Mouse (Mus musculus) G1E (cell line): ENCODE data around the gene Pygl.

Experiments
- CTCF ChIP-seq: IDR thresholded peaks from 2 replicates; pipeline ENCODE4 v1.5.1; 2012; ENCODE audit warnings: low read depth, low read length, inconsistent platforms, mixed read lengths
- GATA1 ChIP-seq: IDR thresholded peaks from 2 replicates; pipeline ENCODE4 v1.6.1; 2012; ENCODE audit warnings: borderline replicate concordance, low read length, inconsistent platforms, mixed read lengths
- POLR2AphosphoS5 ChIP-seq: IDR thresholded peaks from 2 replicates; pipeline ENCODE4 v1.6.1; 2012; ENCODE audit warnings: low read depth, low read length, inconsistent platforms; ENCODE audit not compliant: insufficient replicate concordance
- TAL1 ChIP-seq: conservative IDR thresholded peaks from 2 replicates; pipeline ENCODE4 v1.6.1; 2012; ENCODE audit warnings: low read depth, low read length, inconsistent platforms, mixed read lengths

DNA sequence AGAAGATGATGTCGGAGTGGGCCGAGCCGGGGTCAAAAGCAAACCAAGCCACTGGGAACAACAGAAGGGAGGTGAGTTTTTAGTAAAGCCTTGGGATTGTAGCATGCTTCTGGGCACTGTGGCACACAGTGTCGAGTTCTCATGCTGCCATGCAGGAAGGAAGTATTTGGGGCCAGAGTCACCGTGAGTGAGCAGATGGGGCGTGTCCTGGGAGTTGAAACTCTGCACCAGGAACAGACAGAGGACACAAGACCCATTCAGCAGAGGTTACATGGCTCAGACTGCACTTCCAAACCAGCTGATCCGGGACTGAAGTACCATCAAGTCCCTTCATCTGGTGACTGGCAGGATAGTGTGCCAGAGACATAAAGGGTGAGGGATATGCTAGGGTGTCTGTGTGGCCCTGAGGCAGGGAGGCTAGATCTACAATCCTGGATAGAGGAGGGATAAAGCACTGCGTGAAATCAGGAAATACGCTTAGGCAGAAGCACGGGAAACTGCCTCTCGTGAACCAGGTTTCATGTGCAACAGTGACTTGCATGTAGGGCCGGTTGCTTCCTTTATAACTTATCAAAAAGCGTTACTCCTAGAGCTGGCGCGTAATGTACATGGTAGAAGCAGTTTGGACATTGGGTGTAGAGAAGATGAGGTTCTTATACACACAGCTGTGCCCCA lies 20.1 kb upstream of the Pygl start:
- no peak for TF ChIP-seq CTCF
- no peak for TF ChIP-seq TAL1
- TF ChIP-seq POLR2AphosphoS5: no peak
- TF ChIP-seq GATA1: no peak
